Mouse (Mus musculus) liver, embryonic 13.5 days (tissue): Measurements from ENCODE around the gene Sbf2. TPM values are rescaled to one million over a fixed set of nuclear protein-coding genes. Genes with fewer than 3 reads are reported as not detected.

Source experiments
- ATAC-seq: fragments of 200-750 bp; cut with Nextera tagmentation; 2 replicates; pipeline ENCODE4 v1.8.0; 2017; ENCODE audit warnings: low read depth, mild to moderate bottlenecking, moderate number of reproducible peaks, moderate library complexity
- DNase-seq: peaks from one replicate; pipeline ENCODE4 v3.0.0; 2022
- H3K27ac ChIP-seq: fragments of 300-500 bp; sonication (generic); 2 replicates; pipeline ENCODE4 v1.5.1; 2015; ENCODE audit warnings: moderate library complexity, mild to moderate bottlenecking, inconsistent platforms
- H3K27me3 ChIP-seq: fragments of 300-500 bp; sonication (generic); 2 replicates; pipeline ENCODE4 v1.6.1; 2015; ENCODE audit warnings: mild to moderate bottlenecking, inconsistent platforms
- H3K36me3 ChIP-seq: fragments of 300-500 bp; sonication (generic); 2 replicates; pipeline ENCODE4 v1.6.1; 2015; ENCODE audit warnings: mild to moderate bottlenecking, inconsistent platforms
- H3K4me1 ChIP-seq: fragments of 300-500 bp; sonication (generic); replicated peaks from 2 replicates; pipeline ENCODE4 v1.6.1; 2015; ENCODE audit warnings: inconsistent platforms
- H3K4me2 ChIP-seq: fragments of 300-500 bp; sonication (generic); 2 replicates; pipeline ENCODE4 v1.6.1; 2015; ENCODE audit warnings: inconsistent platforms, mild to moderate bottlenecking, moderate library complexity
- H3K4me3 ChIP-seq: fragments of 300-500 bp; sonication (generic); replicated peaks from 2 replicates; pipeline ENCODE4 v1.5.1; 2015; ENCODE audit warnings: mild to moderate bottlenecking, inconsistent platforms
- H3K9ac ChIP-seq: fragments of 300-500 bp; sonication (generic); 2 replicates; pipeline ENCODE4 v1.6.1; 2015; ENCODE audit warnings: mild to moderate bottlenecking, inconsistent platforms
- H3K9me3 ChIP-seq: fragments of 300-500 bp; sonication (generic); replicated peaks from 2 replicates; pipeline ENCODE4 v1.6.1; 2016; ENCODE audit warnings: inconsistent platforms
- WGBS: fragments of 180-500 bp; shearing (Covaris S2); methylation state at CpG from one replicate; pipeline ENCODE4 v1.1.7; 2015; ENCODE audit not compliant: insufficient replicate concordance; 5-methylcytosine and 5-hydroxymethylcytosine counted together
- polyA plus RNA-seq: library from polyadenylated mRNA; unstranded; fragments of >200 nt; fragmentation: Nextera tagmentation; extraction: Ambion mirVana; gene quantifications from 2 replicates; pipeline ENCODE4 v1.2.1, GENCODE M21; 2015

Gene Sbf2
- polyA plus RNA-seq, 1 experiment from 2014 or later = 5.3 TPM

DNA sequence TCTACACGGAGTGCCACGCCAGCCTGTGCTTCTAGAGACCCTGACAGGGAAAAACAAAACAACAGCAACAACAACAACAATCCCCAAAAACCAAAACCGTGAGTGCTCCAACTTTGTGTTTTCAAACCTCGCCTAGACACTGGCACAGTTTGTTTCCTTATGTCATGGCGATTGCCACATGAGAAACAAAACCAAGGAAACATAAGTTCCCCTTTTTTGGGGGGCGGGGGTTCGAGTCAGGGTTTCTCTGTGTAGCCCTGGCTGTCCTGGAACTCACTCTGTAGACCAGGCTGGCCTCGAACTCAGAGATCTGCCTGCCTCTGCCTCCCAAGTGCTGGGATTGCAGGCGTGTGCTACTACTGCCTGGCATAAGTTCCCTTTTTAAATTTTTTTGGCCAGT lies 346.7 kb downstream of the Sbf2 start:
- H3K9me3 ChIP-seq = no peaks in the 10 kb centered on the region
- no peaks in the 10 kb centered on the region for H3K27me3 ChIP-seq
- H3K36me3 ChIP-seq = peaks cover 19% of the 10 kb centered on the region
- H3K4me3 ChIP-seq = no peak overlapping the region
- H3K9ac ChIP-seq = no peak overlapping the region
- 59% methylated on average over 9 of the region's 9 CpGs for WGBS
- H3K4me2 ChIP-seq = no peak overlapping the region
- DNase-seq (no peak), ATAC-seq (no peak)
- H3K27ac ChIP-seq = no peak overlapping the region
- H3K4me1 ChIP-seq = peaks cover 17% of the 10 kb centered on the region

DNA sequence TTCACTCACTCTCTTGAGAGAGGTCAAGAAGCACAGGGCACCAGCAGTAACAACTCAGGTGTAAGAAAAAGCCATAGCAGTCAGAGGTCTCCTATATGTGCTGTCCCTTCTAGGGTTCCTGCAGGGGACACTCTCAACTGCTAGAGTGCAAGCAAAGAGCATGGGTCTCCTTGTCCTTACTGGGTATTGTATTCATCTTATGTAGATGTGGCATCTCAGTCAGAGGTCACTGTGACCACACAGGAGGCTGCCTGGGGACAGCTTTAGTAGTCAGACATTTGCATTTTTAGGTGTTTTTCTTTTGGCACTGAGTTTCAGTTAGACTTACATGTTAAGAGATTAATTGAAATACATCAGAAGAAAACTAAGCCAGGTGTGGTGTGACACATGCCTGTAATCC lies 347.7 kb downstream of the Sbf2 start:
- peaks cover 11% of the 10 kb centered on the region for H3K36me3 ChIP-seq
- H3K9me3 ChIP-seq = no peaks in the 10 kb centered on the region
- no peaks in the 10 kb centered on the region for H3K27me3 ChIP-seq
- no peak overlapping the region for H3K4me3 ChIP-seq
- H3K4me2 ChIP-seq = no peak overlapping the region
- ATAC-seq (no peak), DNase-seq (no peak)
- peaks cover 13% of the 10 kb centered on the region for H3K4me1 ChIP-seq
- no peak overlapping the region for H3K9ac ChIP-seq
- no peak overlapping the region for H3K27ac ChIP-seq

DNA sequence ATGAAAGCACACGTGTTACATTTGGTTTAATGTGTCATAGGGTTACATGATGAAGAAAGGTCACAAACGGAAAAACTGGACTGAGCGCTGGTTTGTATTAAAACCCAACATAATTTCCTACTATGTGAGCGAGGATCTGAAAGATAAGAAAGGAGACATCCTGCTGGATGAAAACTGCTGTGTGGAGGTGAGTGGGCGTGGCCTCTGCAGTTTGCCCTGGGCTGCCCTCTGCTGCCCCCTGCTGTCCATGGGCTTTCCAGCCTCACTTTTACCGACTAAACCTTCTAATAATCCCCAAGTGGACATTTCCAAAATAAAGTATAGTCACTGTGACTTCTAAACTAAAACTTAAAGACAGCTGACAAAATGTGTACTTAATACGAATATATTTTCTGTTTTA lies 348.9 kb downstream of the Sbf2 start:
- Histone ChIP-seq H3K4me1 (peaks cover 13% of the 10 kb centered on the region), H3K9ac (no peak overlapping the region), H3K27me3 (no peaks in the 10 kb centered on the region), H3K27ac (no peak overlapping the region), H3K36me3 (peaks cover 11% of the 10 kb centered on the region), H3K9me3 (no peaks in the 10 kb centered on the region), H3K4me2 (no peak overlapping the region), H3K4me3 (no peak overlapping the region)
- 11% methylated on average over 7 of the region's 7 CpGs for WGBS
- DNase-seq = peak; percentile 79
- peak; percentile 43; the same call in 1 of the 2 replicates for ATAC-seq

- H3K9ac ChIP-seq = no peak overlapping the region
- peaks cover 18% of the 10 kb centered on the region for H3K4me1 ChIP-seq
- no peaks in the 10 kb centered on the region for H3K36me3 ChIP-seq
- 52% methylated on average over 1 of the region's 1 CpGs for WGBS
- no peak overlapping the region for H3K27ac ChIP-seq
- no peak overlapping the region for H3K4me2 ChIP-seq
- H3K9me3 ChIP-seq = no peaks in the 10 kb centered on the region
- no peak for ATAC-seq
- H3K27me3 ChIP-seq = no peaks in the 10 kb centered on the region
- H3K4me3 ChIP-seq = no peak overlapping the region
- no peak for DNase-seq
Measured at GRCm38 (mm10) chr7:110263474-110263873, 351.2 kb downstream of the Sbf2 start.

DNA sequence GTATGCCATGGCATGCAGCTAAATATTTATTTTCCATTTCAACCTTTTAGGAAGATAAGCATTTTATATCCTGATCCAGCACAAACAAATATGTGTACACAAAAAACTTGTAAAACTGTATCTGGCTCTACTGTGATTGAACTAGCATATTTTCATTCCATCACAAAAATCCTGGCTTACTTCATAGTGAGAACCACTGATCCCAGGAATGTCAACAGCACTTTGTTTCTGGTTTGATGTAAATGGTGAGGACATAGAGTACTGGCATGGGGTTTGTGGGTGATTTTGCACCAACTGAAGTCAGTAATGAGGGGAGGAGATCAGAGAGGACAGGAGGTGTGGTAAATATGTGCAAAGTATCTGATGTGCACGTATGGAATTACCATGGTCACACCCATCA lies 352.1 kb downstream of the Sbf2 start:
- H3K4me1 ChIP-seq = peaks cover 26% of the 10 kb centered on the region
- no peaks in the 10 kb centered on the region for H3K27me3 ChIP-seq
- H3K4me3 ChIP-seq = no peak overlapping the region
- H3K9ac ChIP-seq = no peak overlapping the region
- no peaks in the 10 kb centered on the region for H3K36me3 ChIP-seq
- ATAC-seq = no peak
- no peak overlapping the region for H3K27ac ChIP-seq
- no peak overlapping the region for H3K4me2 ChIP-seq
- no peak for DNase-seq
- 19% methylated on average over 1 of the region's 1 CpGs for WGBS
- no peaks in the 10 kb centered on the region for H3K9me3 ChIP-seq

DNA sequence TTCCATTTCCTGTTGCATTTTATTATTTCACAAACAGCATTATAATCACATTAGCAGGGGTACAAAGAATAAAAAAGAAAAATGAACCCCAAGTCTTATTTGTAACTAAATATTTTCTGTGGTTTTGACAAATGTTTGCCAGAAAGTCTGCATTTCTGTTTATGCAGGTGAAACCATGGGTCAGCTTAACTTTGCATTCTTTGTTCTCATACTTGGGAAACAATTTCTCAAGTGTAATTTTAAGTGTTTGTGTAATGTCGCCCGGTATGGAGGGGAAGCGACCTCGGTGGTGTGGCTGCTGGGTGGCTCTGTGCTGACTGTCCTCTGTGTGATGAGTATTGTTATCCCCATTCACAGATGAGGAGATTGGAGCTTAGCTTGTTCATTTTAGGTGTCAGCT lies 352.9 kb downstream of the Sbf2 start:
- Histone ChIP-seq H3K4me2 (no peak overlapping the region), H3K27me3 (no peaks in the 10 kb centered on the region), H3K4me1 (peaks cover 34% of the 10 kb centered on the region), H3K9ac (no peak overlapping the region), H3K4me3 (no peak overlapping the region), H3K36me3 (no peaks in the 10 kb centered on the region), H3K27ac (no peak overlapping the region), H3K9me3 (no peaks in the 10 kb centered on the region)
- ATAC-seq = no peak
- WGBS = 71% methylated on average over 4 of the region's 4 CpGs
- DNase-seq = no peak

DNA sequence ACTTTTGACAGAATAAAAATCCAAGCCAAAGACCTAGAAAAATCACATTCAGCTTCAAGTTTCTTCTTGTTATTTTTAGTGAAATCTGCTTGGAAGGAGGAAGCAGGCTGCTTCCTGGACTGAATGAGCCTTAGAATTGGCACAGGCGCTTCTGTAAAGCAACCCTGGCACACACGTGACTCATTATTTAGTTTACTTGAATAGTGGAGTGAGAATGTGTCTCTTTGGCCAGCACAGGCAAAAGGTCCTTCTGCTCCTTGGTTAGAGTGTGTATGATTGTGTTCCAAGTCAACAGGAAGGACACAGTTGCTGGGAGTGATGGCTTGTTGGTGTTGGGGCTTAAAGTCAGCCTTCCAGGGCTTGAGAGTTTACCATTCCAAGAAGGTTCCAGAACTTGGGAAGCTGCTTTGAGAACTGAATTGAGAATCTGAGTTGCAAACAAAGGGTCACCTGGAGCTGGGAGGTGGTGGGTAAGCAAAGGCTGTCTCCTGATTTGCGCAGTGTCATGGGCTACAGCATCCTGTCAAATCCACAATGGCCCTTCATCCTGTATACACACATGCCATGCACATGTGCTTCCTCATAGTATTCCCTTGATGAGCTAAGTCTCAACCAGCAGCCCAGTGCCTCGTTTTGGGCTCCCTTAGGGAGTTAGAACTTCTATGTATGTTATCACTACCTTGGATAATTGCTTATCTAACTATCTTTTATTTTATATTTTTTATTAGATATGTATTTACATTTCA lies 354.6 kb downstream of the Sbf2 start:
- 0 out of 2 replicates have a peak, but pooled peaks cover 5% of the 10 kb centered on the region for H3K36me3 ChIP-seq
- no peak overlapping the region for H3K4me2 ChIP-seq
- ATAC-seq (no peak), DNase-seq (no peak)
- peaks cover 32% of the 10 kb centered on the region for H3K4me1 ChIP-seq
- H3K9ac ChIP-seq = no peak overlapping the region
- 53% methylated on average over 4 of the region's 4 CpGs for WGBS
- H3K27me3 ChIP-seq = no peaks in the 10 kb centered on the region
- no peaks in the 10 kb centered on the region for H3K9me3 ChIP-seq
- no peak overlapping the region for H3K27ac ChIP-seq
- no peak overlapping the region for H3K4me3 ChIP-seq

GRCm38 (mm10) chr7:110258196-110258950 lies 356.3 kb downstream of the Sbf2 start:
- Histone ChIP-seq H3K4me1 (peaks cover 41% of the 10 kb centered on the region), H3K36me3 (peaks cover 7% of the 10 kb centered on the region; the same call in 1 of the 2 replicates), H3K27ac (no peak overlapping the region), H3K27me3 (no peaks in the 10 kb centered on the region), H3K9ac (no peak overlapping the region), H3K9me3 (no peaks in the 10 kb centered on the region), H3K4me2 (no peak overlapping the region), H3K4me3 (no peak overlapping the region)
- WGBS = 75% methylated on average over 11 of the region's 11 CpGs
- ATAC-seq (no peak), DNase-seq (no peak)

Other genes with a start within 250 kb of the Sbf2 start
- 4.2 and 5.1 TPM in 2 replicates for gene Adm, start 12.7 kb upstream of the Sbf2 start, polyA plus RNA-seq
- gene Ampd3, start 153.3 kb upstream of the Sbf2 start, polyA plus RNA-seq = 26.2 and 34.2 TPM in 2 replicates
- gene Rnf141, start 229.5 kb upstream of the Sbf2 start, polyA plus RNA-seq = 24.0 and 30.3 TPM in 2 replicates
- gene Lyve1, start 248.3 kb upstream of the Sbf2 start, polyA plus RNA-seq = 25.4 and 33.7 TPM in 2 replicates